Mouse (Mus musculus): ENCODE data around the gene Psat1.
A peak's percentile ranks its signal among the peaks of the same experiment; 100 is the strongest.

Psat1 gene

GRCm38 (mm10) chr19:15924181-15924865, 22.8 kb downstream of the Psat1 start:
- peak; percentile 45 for DNase-seq (ENCODE audit: low spot score)

GRCm38 (mm10) chr19:15923426-15923825, 23.7 kb downstream of the Psat1 start:
- peak; percentile 50 for DNase-seq (ENCODE audit: low spot score)

- no peak for DNase-seq (ENCODE audit: low spot score)
Observed at GRCm38 (mm10) chr19:15919336-15919735, 27.8 kb downstream of the Psat1 start.

GRCm38 (mm10) chr19:15918111-15918510, 29.0 kb downstream of the Psat1 start:
- DNase-seq (ENCODE audit: low spot score) = no peak

- no peak for DNase-seq (ENCODE audit: low spot score)
Observed at GRCm38 (mm10) chr19:15913249-15913997, 33.7 kb downstream of the Psat1 start.

GRCm38 (mm10) chr19:15911441-15911840, 35.7 kb downstream of the Psat1 start:
- DNase-seq (ENCODE audit: low spot score) = no peak

- DNase-seq (ENCODE audit: low spot score) = peak; percentile 14
Observed at GRCm38 (mm10) chr19:15910987-15911386, 36.1 kb downstream of the Psat1 start.

- no peak for DNase-seq (ENCODE audit: low spot score)
Observed at GRCm38 (mm10) chr19:15910488-15910887, 36.6 kb downstream of the Psat1 start.

- no peak for DNase-seq (ENCODE audit: low spot score)
Observed at GRCm38 (mm10) chr19:15908016-15908415, 39.1 kb downstream of the Psat1 start.

- DNase-seq (ENCODE audit: low spot score) = no peak
Observed at GRCm38 (mm10) chr19:15904734-15905133, 42.4 kb downstream of the Psat1 start.

- no peak for DNase-seq (ENCODE audit: low spot score)
Observed at GRCm38 (mm10) chr19:15903508-15904480, 43.3 kb downstream of the Psat1 start.

GRCm38 (mm10) chr19:15895681-15896080, 51.5 kb downstream of the Psat1 start:
- DNase-seq (ENCODE audit: low spot score) = no peak

- no peak for DNase-seq (ENCODE audit: low spot score)
Observed at GRCm38 (mm10) chr19:15892146-15892545, 55.0 kb downstream of the Psat1 start.

GRCm38 (mm10) chr19:15888466-15888865, 58.7 kb downstream of the Psat1 start:
- DNase-seq (ENCODE audit: low spot score) = no peak

- DNase-seq (ENCODE audit: low spot score) = no peak
Observed at GRCm38 (mm10) chr19:15882705-15883426, 64.3 kb downstream of the Psat1 start.

- no peak for DNase-seq (ENCODE audit: low spot score)
Observed at GRCm38 (mm10) chr19:15880731-15881130, 66.4 kb downstream of the Psat1 start.

GRCm38 (mm10) chr19:15879271-15879670, 67.9 kb downstream of the Psat1 start:
- DNase-seq (ENCODE audit: low spot score) = no peak

- no peak for DNase-seq (ENCODE audit: low spot score)
Observed at GRCm38 (mm10) chr19:15868865-15869698, 78.1 kb downstream of the Psat1 start.

GRCm38 (mm10) chr19:15866851-15867250, 80.3 kb downstream of the Psat1 start:
- peak; percentile 22 for DNase-seq (ENCODE audit: low spot score)

GRCm38 (mm10) chr19:15866126-15866525, 81.0 kb downstream of the Psat1 start:
- DNase-seq (ENCODE audit: low spot score) = no peak

GRCm38 (mm10) chr19:15865431-15865830, 81.7 kb downstream of the Psat1 start:
- DNase-seq (ENCODE audit: low spot score) = no peak
